Mouse (Mus musculus) left cerebral cortex, postnatal 4 days (tissue): ENCODE results near the gene Ifi211. TPM values are rescaled to one million over a fixed set of nuclear protein-coding genes. Genes with fewer than 3 reads are reported as not detected.
A peak's percentile ranks its signal among the peaks of the same experiment; 100 is the strongest.
"Not testable (repeated sequence)": the region's sequence is repeated elsewhere in the genome, so short reads cannot be mapped to it uniquely, and the experiment has no call there.

ENCODE experiments used
- DNase-seq: peaks from one replicate; pipeline ENCODE4 v3.0.0-alpha.2; 2022
- intact Hi-C: fragments of 180-260 bp; cut with DNase I; formaldehyde crosslinking; loops from one replicate; pipeline ENCODE4 v1.15.1; 2025
- total RNA-seq, 2 experiments: library from RNA; stranded (reverse); gene quantifications; 2 replicates each; pipeline ENCODE4 v1.2.3; 2021

Gene Ifi211
- under 1 TPM in 1 of 2 experiments, not detected in 1; 0.26 TPM for total RNA-seq

DNA sequence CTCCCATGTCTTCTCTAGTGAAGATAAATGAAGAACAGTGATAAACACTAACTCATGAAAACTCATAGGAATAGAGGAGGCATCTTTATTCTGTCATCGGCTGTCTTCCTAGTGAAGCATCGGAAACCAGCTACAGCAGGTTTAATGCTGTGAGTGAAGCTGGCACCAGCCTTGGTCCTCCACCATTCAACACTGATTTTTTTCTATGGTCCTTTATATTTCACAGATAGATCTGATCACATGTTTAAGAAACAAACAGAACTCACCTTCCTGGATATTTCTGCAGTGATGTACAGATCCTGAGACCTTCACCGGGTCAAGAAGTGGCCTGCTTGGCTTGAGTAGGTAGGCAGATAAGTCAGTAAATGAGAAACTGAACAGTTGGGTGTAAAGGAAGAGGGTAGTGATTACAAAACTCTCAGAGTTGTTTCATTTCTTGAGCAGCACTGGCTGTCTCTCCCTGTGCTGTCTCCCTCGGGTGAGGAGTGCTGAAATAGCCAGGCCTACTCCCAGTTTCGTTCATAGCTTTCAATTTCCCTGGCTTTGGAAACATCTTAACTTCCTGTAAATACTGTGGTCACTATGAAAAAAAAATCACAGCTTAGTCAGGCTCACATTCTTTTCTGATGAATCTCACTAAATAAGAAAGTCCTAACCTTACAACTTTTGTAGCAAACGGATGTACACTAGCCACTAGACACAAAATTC lies at the start of gene Ifi211:
Gene Ifi211, minus strand, starts transcription at position 499 of the 708 bp plus-strand sequence.
- intact Hi-C loops, DNase-seq: not testable (repeated sequence)

DNA sequence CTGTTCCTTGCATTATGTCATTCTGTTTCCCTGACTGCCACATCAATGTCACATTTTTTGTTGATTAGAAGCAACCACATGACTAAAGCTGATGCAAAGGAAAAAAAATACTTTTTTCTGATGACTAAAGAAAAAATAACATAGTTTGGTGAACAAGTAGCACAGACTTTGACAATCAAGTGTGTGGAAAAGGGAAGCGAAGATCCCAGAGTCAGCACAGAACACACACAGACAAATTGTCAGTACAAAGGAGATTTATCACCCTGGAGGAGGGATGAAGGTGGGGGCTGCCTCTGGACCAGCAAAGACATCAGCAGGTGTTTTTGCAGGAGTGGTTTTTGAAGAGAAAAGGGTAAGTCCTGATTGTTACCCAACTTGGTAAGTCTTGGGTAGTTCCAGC lies 48.6 kb upstream of the Ifi211 start:
- intact Hi-C loops: not testable (repeated sequence)

DNA sequence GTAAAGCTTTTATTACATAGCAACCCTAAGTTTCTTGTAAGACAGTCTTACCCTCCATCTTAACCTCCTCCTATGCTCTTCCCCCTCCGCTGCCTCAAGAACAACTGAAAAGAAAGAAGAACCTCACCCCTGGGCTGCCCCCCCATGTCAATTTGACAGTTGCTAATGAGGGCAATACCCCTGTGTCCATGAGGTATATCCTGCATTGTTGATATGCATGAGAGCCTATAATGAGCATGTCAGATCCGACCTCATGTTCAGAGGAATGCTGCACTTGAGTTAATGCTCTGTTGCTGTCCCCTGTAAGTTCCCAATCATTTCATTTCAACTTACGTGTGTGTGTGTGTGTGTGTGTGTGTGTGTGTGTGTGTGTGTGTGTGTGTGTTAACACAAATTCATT lies 47.2 kb upstream of the Ifi211 start:
- intact Hi-C loops, DNase-seq: not testable (repeated sequence)

More for the DNA sequence above, 48.6 kb upstream of the Ifi211 start:
- DNase-seq: not testable (repeated sequence)

DNA sequence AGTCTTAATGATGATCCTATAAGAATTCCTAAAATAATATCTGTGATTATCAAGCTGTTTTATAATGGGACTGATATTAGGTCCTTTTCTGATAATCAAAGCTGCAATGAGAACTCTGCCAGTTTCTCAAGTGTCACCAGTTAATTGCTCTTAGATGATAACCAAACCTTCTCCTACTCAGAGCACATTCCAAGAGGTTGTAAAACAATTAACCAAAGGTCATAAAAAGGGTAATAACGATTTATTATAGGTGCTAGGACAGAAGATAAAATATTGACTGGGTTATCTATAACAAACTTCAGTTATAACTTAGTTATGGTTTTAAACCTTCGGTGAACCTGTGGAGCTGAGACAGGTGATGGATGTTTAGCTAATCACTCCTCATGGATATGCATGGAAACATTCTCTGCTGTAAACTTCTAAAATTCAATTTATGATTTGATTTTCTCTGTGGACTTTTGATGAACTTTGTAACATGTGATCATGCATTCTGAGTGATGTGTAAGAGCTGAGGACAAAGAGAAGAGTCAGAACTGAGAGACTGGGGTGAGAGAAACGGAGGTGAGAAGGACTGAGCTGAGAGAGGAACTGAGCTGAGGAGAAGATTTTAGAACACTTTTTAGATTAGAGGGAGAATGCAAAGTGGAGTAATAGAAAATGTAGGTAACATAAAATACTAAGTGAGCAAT lies 43.1 kb upstream of the Ifi211 start:
- DNase-seq, intact Hi-C loops: not testable (repeated sequence)

GRCm38 (mm10) chr1:173955071-173955796 lies 42.4 kb upstream of the Ifi211 start:
- intact Hi-C loops: no loop called here

GRCm38 (mm10) chr1:173953563-173953962 lies 40.7 kb upstream of the Ifi211 start:
- intact Hi-C loops: no loop called here
- DNase-seq: no peak

More at GRCm38 (mm10) chr1:173955071-173955796, 42.4 kb upstream of the Ifi211 start:
- DNase-seq: no peak

DNA sequence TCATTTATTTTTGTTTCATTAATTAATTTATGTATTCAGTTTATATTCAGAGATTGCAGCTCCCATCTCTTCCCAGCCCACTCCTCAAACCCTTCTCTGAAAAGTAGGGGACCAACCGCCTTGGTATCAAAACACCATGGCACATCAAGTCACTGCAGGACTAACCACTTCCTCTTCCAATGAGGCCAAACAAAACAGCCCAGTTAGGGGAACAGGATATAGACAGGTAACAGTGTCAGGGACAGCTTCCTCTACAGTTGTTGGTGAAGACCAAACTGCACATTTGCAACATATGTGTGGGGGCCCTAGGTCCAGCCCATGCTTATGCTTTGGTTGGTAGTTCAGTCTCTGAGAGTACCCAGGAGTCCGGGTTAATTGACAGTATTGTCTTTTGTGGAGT lies 36.2 kb upstream of the Ifi211 start:
- DNase-seq, intact Hi-C loops: not testable (repeated sequence)

- intact Hi-C loops: not testable (repeated sequence)
- DNase-seq: peak; percentile 60
These were observed 29.9 kb upstream of the Ifi211 start for GRCm38 (mm10) chr1:173942780-173943066.

- intact Hi-C loops, DNase-seq: not testable (repeated sequence)
These were observed 29.3 kb upstream of the Ifi211 start, which contains the start of the genes Mndal and Ifi203 for GRCm38 (mm10) chr1:173941924-173942779. Mndal (minus strand) TSS chr1:173942491. Ifi203 (minus strand) TSS chr1:173942672.

DNA sequence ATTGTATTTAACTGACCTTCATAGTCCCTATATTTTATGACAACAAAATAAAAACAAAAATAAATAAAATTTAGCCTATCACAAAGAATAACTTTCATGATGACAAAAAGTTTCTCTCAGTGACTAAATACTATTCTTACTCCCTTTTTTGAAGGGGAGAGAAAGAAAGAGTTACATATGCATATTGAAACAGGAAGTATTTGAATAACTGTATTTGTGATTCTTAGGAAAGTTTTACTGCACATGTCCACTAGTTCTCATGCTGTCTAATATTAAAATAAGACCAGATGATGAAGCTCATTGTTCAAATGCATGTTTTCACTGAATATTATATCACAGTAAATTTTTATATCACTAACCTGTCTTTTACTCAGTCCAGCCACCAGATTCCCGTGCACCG lies 28.7 kb upstream of the Ifi211 start:
- intact Hi-C loops, DNase-seq: not testable (repeated sequence)

GRCm38 (mm10) chr1:173919279-173919678 lies 6.4 kb upstream of the Ifi211 start:
- intact Hi-C loops, DNase-seq: not testable (repeated sequence)

GRCm38 (mm10) chr1:173914559-173914958 lies 1.7 kb upstream of the Ifi211 start:
- intact Hi-C loops: no loop called here
- no peak for DNase-seq

GRCm38 (mm10) chr1:173913256-173913791 lies 478 bp upstream of the Ifi211 start:
- intact Hi-C loops: not testable (repeated sequence)

DNA sequence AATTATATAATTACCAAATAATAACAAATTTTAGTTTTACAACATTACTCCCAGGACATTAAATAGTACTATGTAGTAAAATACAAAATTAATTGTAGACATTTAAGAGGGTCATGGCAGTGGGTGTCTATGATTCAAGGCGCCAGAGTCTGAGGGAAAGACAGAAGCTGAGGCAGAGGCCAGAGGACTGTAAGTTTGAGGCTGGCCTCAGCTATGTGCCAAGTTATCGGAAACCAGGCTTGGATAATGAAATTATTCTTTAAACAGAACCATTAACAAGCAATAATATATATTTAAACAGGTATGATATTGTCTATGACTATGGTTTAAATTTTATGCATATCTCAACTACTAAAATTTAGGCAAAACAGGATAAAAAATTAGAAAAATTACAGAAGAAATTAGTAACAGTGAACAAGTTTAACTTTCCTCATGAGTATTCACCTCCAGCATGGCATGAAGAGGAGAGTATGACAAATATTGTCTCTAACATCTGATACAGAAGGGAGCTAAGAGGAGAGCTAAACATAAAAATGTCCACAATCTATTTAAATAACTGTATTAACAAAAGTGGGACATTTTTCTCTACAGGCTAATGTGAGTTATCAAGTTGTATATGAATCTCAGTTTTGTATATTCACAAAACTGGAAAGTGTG lies 910 bp downstream of the Ifi211 start:
- DNase-seq: no peak

More at GRCm38 (mm10) chr1:173913256-173913791, 478 bp upstream of the Ifi211 start:
- not testable (repeated sequence) for DNase-seq

DNA sequence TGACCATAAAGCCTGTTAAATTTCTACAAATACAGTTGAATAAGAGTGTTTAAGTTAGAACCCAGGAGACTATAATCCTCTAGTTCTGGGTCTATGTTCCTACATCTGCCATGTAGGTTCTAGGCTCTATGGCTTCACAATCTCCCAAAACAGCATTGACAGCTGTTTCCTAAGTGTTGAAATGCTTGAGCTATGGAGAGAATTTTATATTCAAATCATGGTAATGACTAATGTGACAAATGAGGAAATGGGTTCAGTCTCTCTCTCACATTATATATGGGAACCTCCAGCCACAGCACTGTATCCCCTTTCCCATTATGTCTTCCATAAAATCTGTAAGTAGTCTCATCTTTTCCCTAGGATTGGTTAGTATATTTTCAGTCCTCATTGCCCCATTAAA lies 4.5 kb downstream of the Ifi211 start:
- intact Hi-C loops: not testable (repeated sequence)

More for the DNA sequence above, 910 bp downstream of the Ifi211 start:
- intact Hi-C loops: no loop called here

DNA sequence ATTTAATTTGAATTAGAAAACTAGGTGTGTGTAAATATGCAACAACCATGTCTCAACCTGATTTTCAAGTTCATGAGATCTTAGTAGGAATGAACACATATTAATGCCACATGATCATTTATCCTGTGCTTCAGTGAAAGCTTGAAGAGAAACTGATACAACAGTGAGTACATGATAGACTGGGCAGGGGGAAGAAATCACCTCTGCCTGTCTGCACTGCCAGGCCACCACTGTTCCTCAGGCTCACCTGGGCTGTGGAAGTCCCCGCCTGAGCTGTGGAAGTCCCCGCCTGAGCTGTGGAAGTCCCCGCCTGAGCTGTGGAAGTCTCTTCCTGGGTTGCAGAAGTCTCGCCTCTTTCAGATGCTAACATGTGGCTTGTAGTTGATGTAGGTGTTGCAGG lies 7.0 kb downstream of the Ifi211 start:
- DNase-seq, intact Hi-C loops: not testable (repeated sequence)

More for the DNA sequence above, 4.5 kb downstream of the Ifi211 start:
- DNase-seq: not testable (repeated sequence)

GRCm38 (mm10) chr1:173889741-173890140 lies 23.1 kb downstream of the Ifi211 start:
- intact Hi-C loops, DNase-seq: not testable (repeated sequence)

- intact Hi-C loops, DNase-seq: not testable (repeated sequence)
These were observed 25.6 kb downstream of the Ifi211 start for GRCm38 (mm10) chr1:173887026-173887787.
